Mouse (Mus musculus): ENCODE results near the gene Actn4. TPM values are rescaled to one million over a fixed set of nuclear protein-coding genes. Genes with fewer than 3 reads are reported as not detected.
"Not testable (repeated sequence)": the region's sequence is repeated elsewhere in the genome, so short reads cannot be mapped to it uniquely, and the experiment has no call there.

The Actn4 gene
- polyA plus RNA-seq, 1 experiment from 2014 or later = 319 TPM

GRCm38 (mm10) chr7:28902809-28903208, 59.3 kb downstream of the Actn4 start:
- Histone ChIP-seq H3K27me3 (ENCODE audit: insufficient read depth, poor library complexity, severe bottlenecking) (no peaks in the 10 kb centered on the region), H3K4me1 (peaks cover 29% of the 10 kb centered on the region), H3K4me3 (no peak overlapping the region), H3K36me3 (peaks cover 99% of the 10 kb centered on the region), H3K9me3 (no peaks in the 10 kb centered on the region), H3K27ac (peak overlapping the region; percentile 42; the same call in 1 of the 2 replicates)
- 92% methylated on average over 3 of the region's 3 CpGs for whole genome bisulfite sequencing
- DNase-seq (ENCODE audit: low spot score) = no peak

GRCm38 (mm10) chr7:28902180-28902579, 60.0 kb downstream of the Actn4 start:
- no peaks in the 10 kb centered on the region for H3K9me3 ChIP-seq
- no peaks in the 10 kb centered on the region for H3K27me3 ChIP-seq (ENCODE audit: insufficient read depth, poor library complexity, severe bottlenecking)
- peaks cover 99% of the 10 kb centered on the region for H3K36me3 ChIP-seq
- H3K27ac ChIP-seq = peak overlapping the region; percentile 78; the same call in 1 of the 2 replicates
- peaks cover 31% of the 10 kb centered on the region for H3K4me1 ChIP-seq
- 86% methylated on average over 6 of the region's 6 CpGs for WGBS
- DNase-seq (ENCODE audit: low spot score) = no peak
- H3K4me3 ChIP-seq = no peak overlapping the region

- Histone ChIP-seq H3K4me3 (no peak overlapping the region), H3K4me1 (peaks cover 33% of the 10 kb centered on the region), H3K9me3 (no peaks in the 10 kb centered on the region), H3K36me3 (peaks cover 99% of the 10 kb centered on the region), H3K27ac (peak overlapping the region; percentile 78), H3K27me3 (ENCODE audit: insufficient read depth, poor library complexity, severe bottlenecking) (no peaks in the 10 kb centered on the region)
- WGBS = 82% methylated on average over 13 of the region's 13 CpGs
- peak; percentile 82 for DNase-seq (ENCODE audit: low spot score)
Observed at GRCm38 (mm10) chr7:28901311-28902125, 60.6 kb downstream of the Actn4 start.

- Histone ChIP-seq H3K4me1 (peaks cover 46% of the 10 kb centered on the region), H3K36me3 (peaks cover 99% of the 10 kb centered on the region), H3K27me3 (ENCODE audit: insufficient read depth, poor library complexity, severe bottlenecking) (no peaks in the 10 kb centered on the region), H3K4me3 (no peak overlapping the region), H3K9me3 (no peaks in the 10 kb centered on the region), H3K27ac (no peak overlapping the region)
- 88% methylated on average over 4 of the region's 4 CpGs for WGBS
- no peak for DNase-seq (ENCODE audit: low spot score)
Observed at GRCm38 (mm10) chr7:28899972-28900371, 62.2 kb downstream of the Actn4 start.

GRCm38 (mm10) chr7:28897661-28898060, 64.5 kb downstream of the Actn4 start:
- no peaks in the 10 kb centered on the region for H3K27me3 ChIP-seq (ENCODE audit: insufficient read depth, poor library complexity, severe bottlenecking)
- no peak overlapping the region for H3K27ac ChIP-seq
- H3K9me3 ChIP-seq = no peaks in the 10 kb centered on the region
- no peak overlapping the region for H3K4me3 ChIP-seq
- DNase-seq (ENCODE audit: low spot score) = no peak
- H3K4me1 ChIP-seq = peaks cover 49% of the 10 kb centered on the region
- peaks cover 98% of the 10 kb centered on the region for H3K36me3 ChIP-seq
- 90% methylated on average over 6 of the region's 6 CpGs for WGBS

GRCm38 (mm10) chr7:28894942-28895341, 67.2 kb downstream of the Actn4 start:
- Histone ChIP-seq H3K27me3 (ENCODE audit: insufficient read depth, poor library complexity, severe bottlenecking) (peaks cover 11% of the 10 kb centered on the region), H3K36me3 (peaks cover 98% of the 10 kb centered on the region), H3K4me3 (peak overlapping the region; percentile 35), H3K27ac (peak overlapping the region; percentile 82), H3K9me3 (no peaks in the 10 kb centered on the region), H3K4me1 (peaks cover 34% of the 10 kb centered on the region)
- peak; percentile 94 for DNase-seq (ENCODE audit: low spot score)
- 21% methylated on average over 5 of the region's 5 CpGs for WGBS

- Histone ChIP-seq H3K27me3 (ENCODE audit: insufficient read depth, poor library complexity, severe bottlenecking) (peaks cover 23% of the 10 kb centered on the region), H3K9me3 (no peaks in the 10 kb centered on the region), H3K36me3 (peaks cover 91% of the 10 kb centered on the region), H3K4me3 (no peak overlapping the region), H3K4me1 (peaks cover 46% of the 10 kb centered on the region), H3K27ac (peak overlapping the region; percentile 82)
- 28% methylated on average over 7 of the region's 7 CpGs for WGBS
- peak; percentile 93 for DNase-seq (ENCODE audit: low spot score)
Observed at GRCm38 (mm10) chr7:28893643-28894265, 68.4 kb downstream of the Actn4 start.

- Histone ChIP-seq H3K36me3 (peaks cover 80% of the 10 kb centered on the region), H3K9me3 (no peaks in the 10 kb centered on the region), H3K4me1 (peaks cover 48% of the 10 kb centered on the region), H3K4me3 (no peak overlapping the region), H3K27ac (no peak overlapping the region), H3K27me3 (ENCODE audit: insufficient read depth, poor library complexity, severe bottlenecking) (peaks cover 34% of the 10 kb centered on the region)
- no peak for DNase-seq (ENCODE audit: low spot score)
- 97% methylated on average over 17 of the region's 17 CpGs for WGBS
Observed at GRCm38 (mm10) chr7:28892601-28893000, 69.5 kb downstream of the Actn4 start.

GRCm38 (mm10) chr7:28888701-28889161, 73.4 kb downstream of the Actn4 start:
- DNase-seq (ENCODE audit: low spot score) = no peak
- Histone ChIP-seq H3K27ac (peak overlapping the region; percentile 12; the same call in 1 of the 2 replicates), H3K4me1 (peaks cover 20% of the 10 kb centered on the region), H3K4me3 (peak overlapping the region; percentile 54), H3K27me3 (ENCODE audit: insufficient read depth, poor library complexity, severe bottlenecking) (peaks cover 60% of the 10 kb centered on the region), H3K9me3 (no peaks in the 10 kb centered on the region), H3K36me3 (peaks cover 41% of the 10 kb centered on the region)
- 3% methylated on average over 27 of the region's 27 CpGs for WGBS

- H3K27me3 ChIP-seq (ENCODE audit: insufficient read depth, poor library complexity, severe bottlenecking) = peaks cover 61% of the 10 kb centered on the region
- peaks cover 20% of the 10 kb centered on the region for H3K36me3 ChIP-seq
- H3K4me3 ChIP-seq = 0 out of 2 replicates have a peak overlapping the region, but pooled peaks have one; percentile 2
- H3K27ac ChIP-seq = no peak overlapping the region
- H3K4me1 ChIP-seq = peaks cover 19% of the 10 kb centered on the region
- H3K9me3 ChIP-seq = no peaks in the 10 kb centered on the region
- no peak for DNase-seq (ENCODE audit: low spot score)
- WGBS = 13% methylated on average over 14 of the region's 14 CpGs
Observed at GRCm38 (mm10) chr7:28886486-28886885, 75.7 kb downstream of the Actn4 start.

- H3K9me3 ChIP-seq; H3K4me3 ChIP-seq; DNase-seq (ENCODE audit: low spot score); H3K27ac ChIP-seq; H3K4me1 ChIP-seq; H3K36me3 ChIP-seq: not testable (repeated sequence)
- 91% methylated on average over 3 of the region's 4 CpGs for WGBS
- H3K27me3 ChIP-seq (ENCODE audit: insufficient read depth, poor library complexity, severe bottlenecking) = peaks cover 47% of the 10 kb centered on the region
Observed at GRCm38 (mm10) chr7:28883704-28884103, 78.4 kb downstream of the Actn4 start.

GRCm38 (mm10) chr7:28883039-28883438, 79.1 kb downstream of the Actn4 start:
- no peak for DNase-seq (ENCODE audit: low spot score)
- Histone ChIP-seq H3K27me3 (ENCODE audit: insufficient read depth, poor library complexity, severe bottlenecking) (peaks cover 41% of the 10 kb centered on the region), H3K36me3 (no peaks in the 10 kb centered on the region), H3K4me3 (no peak overlapping the region), H3K27ac (no peak overlapping the region), H3K9me3 (no peaks in the 10 kb centered on the region), H3K4me1 (0 out of 2 replicates have a peak, but pooled peaks cover 4% of the 10 kb centered on the region)
- 76% methylated on average over 11 of the region's 11 CpGs for WGBS

GRCm38 (mm10) chr7:28881199-28881598, 80.9 kb downstream of the Actn4 start, which contains the start of gene Capn12:
Capn12 (plus strand) TSS chr7:28881422.
- peaks cover 5% of the 10 kb centered on the region; the same call in 1 of the 2 replicates for H3K4me1 ChIP-seq
- H3K4me3 ChIP-seq = no peak within 1 kb of the TSS
- DNase-seq (ENCODE audit: low spot score) = no peak
- no peaks in the 10 kb centered on the region for H3K9me3 ChIP-seq
- H3K27ac ChIP-seq = no peak within 1 kb of the TSS
- no peaks in the 10 kb centered on the region for H3K36me3 ChIP-seq
- peaks cover 22% of the 10 kb centered on the region for H3K27me3 ChIP-seq (ENCODE audit: insufficient read depth, poor library complexity, severe bottlenecking)
- 40% methylated on average over 13 of the region's 13 CpGs for WGBS
